Mouse (Mus musculus): ENCODE results near the gene Farsb.

Gene Farsb

GRCm38 (mm10) chr1:78483430-78483829, 5.3 kb downstream of the Farsb start:
- no peak for DNase-seq (ENCODE audit: low spot score)

- DNase-seq (ENCODE audit: low spot score), result no peak
These were observed 16.3 kb downstream of the Farsb start for GRCm38 (mm10) chr1:78472441-78472840.

DNA sequence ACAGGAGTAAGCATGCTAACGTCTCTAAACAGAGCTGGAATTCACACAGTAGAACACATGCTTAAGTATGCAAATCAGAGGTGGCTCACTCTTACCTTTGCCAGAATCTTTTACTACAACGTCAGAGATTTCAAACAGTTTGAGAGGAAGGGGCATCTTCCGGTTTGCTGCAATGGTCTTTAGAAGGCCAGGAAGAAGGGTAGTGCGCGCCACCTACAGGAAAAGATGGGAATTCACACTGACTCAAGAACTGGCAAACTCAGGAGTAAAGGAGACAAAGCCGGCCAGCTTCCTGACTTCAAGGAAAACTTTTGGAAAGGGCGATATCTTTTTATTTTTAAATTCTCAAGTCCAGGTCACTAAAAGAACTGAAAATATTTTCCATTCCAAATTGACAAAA, 34.0 kb downstream of the Farsb start:
- DNase-seq (ENCODE audit: low spot score), result no peak

DNA sequence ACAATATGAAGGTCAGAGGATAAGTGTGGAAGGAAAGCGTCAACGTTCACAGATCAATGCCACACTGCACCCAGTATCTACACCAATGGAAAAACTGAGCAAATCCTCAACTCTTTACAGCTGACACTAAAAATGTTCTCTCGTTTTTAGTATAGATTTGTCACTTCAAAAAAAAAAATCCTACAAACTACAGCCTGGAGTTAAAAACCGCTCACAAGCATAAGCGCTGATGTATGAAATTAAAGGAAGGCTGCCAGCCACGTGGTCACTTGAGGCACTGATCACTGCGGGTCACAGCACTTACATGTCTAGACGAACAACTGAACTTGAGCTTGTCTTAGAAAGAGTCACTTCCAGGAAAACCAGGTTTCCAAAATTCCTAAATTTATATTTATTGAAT, 34.8 kb downstream of the Farsb start:
- no peak for DNase-seq (ENCODE audit: low spot score)

GRCm38 (mm10) chr1:78452544-78452943, 36.2 kb downstream of the Farsb start:
- DNase-seq (ENCODE audit: low spot score), result no peak

- no peak for DNase-seq (ENCODE audit: low spot score)
These were observed 37.4 kb downstream of the Farsb start for GRCm38 (mm10) chr1:78451070-78451854.

GRCm38 (mm10) chr1:78448091-78448490, 40.6 kb downstream of the Farsb start:
- DNase-seq (ENCODE audit: low spot score), result no peak

- DNase-seq (ENCODE audit: low spot score), result no peak
These were observed 42.0 kb downstream of the Farsb start for GRCm38 (mm10) chr1:78446742-78447141.

DNA sequence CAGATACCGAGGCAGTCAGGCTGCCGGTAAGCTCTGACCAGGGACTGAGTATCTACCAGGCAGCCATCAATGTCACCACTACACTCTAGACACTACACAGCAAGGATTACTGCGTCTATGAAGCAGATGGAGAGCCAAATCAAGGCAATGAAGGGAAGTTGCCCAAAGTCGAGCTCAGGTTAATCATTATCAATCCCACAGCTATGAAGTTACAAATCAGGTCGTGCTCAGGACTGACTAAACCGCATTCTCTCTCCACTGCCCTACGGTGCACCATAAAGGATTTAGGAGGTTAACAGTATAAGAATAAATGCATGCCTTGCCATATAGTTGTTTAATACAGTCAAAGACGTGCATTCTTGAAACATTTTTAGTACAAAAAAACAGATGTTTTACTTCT, 42.5 kb downstream of the Farsb start:
- peak; percentile 25 for DNase-seq (ENCODE audit: low spot score)

- DNase-seq (ENCODE audit: low spot score), result no peak
These were observed 45.6 kb downstream of the Farsb start for GRCm38 (mm10) chr1:78443056-78443455.

DNA sequence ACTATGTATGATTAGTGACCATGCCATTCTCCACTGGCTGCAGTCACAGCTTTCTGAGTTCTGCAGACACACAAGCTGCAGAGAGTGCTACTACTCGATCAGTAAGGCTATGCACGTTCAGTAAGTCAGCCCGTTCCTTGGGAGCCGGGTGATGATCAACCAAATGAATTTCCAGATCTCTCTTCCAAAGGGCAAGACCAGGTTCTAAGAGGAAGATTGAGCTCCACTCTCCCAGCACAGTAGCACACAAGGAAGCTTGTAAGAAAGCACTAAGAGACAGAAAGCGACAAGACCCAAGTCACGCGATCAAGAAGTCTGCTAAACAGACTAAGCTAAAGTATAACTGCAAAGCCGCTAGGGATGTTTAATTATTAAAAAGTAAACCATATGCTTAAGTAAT, 48.0 kb downstream of the Farsb start:
- DNase-seq (ENCODE audit: low spot score), result peak; percentile 55

GRCm38 (mm10) chr1:78437150-78437549, 51.5 kb downstream of the Farsb start:
- DNase-seq (ENCODE audit: low spot score), result no peak

GRCm38 (mm10) chr1:78436445-78436844, 52.3 kb downstream of the Farsb start:
- DNase-seq (ENCODE audit: low spot score), result no peak

GRCm38 (mm10) chr1:78435967-78436366, 52.7 kb downstream of the Farsb start:
- no peak for DNase-seq (ENCODE audit: low spot score)

DNA sequence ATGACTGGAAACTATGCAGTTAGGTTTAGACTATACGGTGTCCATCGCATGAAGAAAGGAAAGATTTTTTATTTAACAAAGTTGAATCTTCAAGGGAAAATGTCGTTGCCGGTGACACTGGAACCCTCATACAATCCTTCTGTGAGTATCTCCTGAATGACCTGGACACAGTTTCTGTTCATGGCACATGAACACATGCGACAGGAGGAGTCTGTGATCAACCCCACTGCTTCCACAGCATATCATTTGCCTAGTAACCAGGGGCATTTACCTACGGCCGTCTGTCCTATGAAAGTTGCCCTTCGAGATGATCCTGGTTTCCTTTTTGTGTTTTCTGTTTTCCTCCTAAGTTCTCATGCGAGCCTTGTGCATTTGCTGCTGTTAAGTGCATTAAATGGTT, 55.2 kb downstream of the Farsb start:
- DNase-seq (ENCODE audit: low spot score), result no peak

- DNase-seq (ENCODE audit: low spot score), result no peak
These were observed 59.8 kb downstream of the Farsb start for GRCm38 (mm10) chr1:78428851-78429250.

DNA sequence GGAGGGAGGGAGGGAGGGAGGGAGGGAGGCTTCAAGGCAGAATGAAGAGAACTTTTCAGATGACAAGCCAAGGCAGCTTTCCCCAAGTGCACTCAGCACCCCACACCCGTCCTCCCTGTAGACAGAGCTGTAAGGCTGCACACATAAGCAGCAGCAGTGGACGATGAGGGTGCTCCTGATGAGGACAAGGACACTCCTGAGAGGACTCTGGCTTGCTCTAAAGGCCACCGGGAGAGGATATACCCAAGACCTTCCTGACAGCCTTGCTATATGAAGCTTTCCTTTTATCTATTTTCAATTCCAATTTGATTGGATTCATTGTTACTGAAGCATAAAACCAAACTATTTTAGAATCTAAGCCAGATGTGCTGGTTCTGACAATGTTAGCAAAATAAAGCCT, 61.9 kb downstream of the Farsb start:
- DNase-seq (ENCODE audit: low spot score), result no peak

DNA sequence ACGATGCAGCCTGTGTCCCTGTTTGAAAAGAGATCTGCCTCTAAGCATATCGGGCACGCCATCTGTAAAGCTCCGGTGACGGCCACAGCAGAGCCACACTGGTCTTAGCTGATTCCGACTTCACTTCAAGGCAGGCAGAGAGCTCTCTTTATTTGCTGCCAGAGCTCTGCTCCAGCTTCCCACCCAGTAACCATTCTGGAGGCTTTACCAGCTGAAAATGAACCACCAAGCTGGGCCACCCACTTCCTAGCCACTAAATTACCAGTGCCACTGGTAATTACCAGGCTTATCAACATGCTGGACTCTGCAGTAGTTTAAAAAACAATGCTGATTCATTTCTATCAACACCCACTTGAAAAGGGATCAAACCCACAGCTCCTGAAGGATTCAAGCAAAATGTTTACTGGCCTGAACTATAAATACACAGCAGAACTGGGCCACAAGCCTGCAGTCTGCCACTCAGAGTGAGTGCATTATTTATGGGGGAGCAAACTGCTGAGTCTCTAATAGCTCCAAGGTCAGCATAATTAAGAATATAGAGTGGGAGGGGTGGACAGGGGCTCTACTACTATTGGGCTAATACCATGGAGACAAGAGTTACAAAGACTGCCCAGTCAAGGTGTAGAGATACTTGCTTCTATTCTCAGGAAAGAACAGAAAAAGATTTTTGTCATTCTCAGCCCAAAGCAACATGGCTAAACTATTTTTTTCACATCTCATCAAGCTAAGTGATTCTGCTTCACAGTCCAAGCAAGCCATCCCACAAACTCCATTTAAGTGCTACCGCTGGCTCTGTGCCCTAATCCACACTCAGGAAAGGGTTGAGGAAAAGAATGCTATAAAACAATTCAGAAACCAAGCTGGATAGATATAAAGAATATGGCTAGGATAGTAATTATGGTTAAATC, 62.6 kb downstream of the Farsb start:
- no peak for DNase-seq (ENCODE audit: low spot score)

DNA sequence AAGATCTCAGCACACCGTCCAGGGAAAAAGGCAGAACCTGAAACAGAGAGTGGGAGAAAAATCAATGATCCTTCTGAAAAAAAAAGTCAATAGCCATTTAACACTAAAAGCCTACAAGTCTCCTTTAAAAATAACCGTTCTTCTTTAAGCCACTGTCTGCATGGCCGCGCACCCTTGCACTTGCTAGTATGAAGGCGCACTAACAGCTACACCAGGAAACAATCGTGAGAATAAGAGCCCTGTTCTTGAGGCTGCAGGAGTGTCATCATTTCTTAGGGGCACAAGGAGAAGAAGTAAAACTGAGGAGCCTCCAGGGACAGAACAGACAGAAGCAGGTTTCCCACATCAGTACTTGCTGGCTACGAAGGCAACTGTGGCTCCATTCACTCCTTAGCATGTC, 63.4 kb downstream of the Farsb start:
- no peak for DNase-seq (ENCODE audit: low spot score)

GRCm38 (mm10) chr1:78424848-78425247, 63.8 kb downstream of the Farsb start:
- DNase-seq (ENCODE audit: low spot score), result no peak

DNA sequence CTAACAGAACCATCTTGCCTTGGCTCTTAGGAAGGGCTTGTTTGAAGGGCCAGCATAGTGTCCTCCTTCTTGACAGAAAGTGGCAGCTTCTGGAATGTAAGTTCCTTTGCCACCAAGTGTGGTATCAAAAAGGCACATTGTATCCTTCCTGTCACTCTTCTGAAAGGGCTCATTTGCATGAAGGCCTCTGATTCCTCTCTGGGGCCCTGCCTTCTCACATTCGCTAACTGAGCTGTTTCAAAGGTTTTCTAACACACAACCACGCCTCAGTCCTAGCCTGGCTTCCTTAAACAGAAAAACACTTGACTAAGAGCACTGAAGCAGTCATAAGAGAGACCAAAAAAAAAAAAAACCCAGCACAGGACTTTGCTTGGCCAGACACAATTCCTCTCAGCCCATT, 66.1 kb downstream of the Farsb start:
- no peak for DNase-seq (ENCODE audit: low spot score)

DNA sequence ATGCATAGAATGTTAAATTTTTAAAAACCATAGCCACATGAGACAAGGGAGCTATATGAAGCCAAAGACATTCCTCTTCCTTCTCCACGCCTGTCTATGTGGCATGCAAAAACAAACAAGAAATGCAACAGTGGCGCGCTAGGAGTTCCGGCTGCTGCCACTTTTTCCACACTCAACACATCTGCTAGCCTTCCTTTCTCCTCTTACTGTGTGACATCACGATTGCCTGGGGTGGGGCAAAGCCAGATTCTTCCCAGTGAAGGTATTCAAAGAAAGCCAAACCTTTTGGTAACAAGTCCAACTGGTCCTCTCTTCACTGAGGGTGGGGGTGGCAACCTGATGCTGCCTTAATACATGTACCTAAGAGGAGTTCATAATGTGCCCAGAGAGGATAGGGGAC, 66.9 kb downstream of the Farsb start:
- no peak for DNase-seq (ENCODE audit: low spot score)

DNA sequence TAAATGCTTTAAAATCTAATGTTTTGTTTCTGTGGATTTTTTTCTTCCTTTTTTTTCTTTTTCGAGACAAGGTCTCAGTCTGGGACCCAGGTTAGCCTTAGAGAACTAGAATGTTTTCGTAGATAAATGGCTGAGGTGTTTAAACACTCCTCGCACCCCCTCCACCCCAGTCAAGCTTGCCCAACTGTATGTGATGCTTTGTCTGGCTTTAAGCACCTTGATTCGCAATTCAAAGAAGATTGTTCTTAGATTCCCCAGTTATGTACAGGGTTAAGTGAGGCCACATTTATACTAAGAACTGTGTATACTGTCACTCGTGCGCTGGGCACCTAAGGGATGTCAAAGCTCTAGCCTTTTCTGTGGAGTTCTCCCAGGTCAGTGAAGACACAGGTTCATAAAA, 68.4 kb downstream of the Farsb start:
- DNase-seq (ENCODE audit: low spot score), result no peak

Data from yolk sac, embryonic 10.5 days (tissue).